Mouse (Mus musculus) kidney, postnatal 4 days (tissue): ENCODE measurements at regions not wholly inside any gene's neighbourhood (a gene's known extent, or its start where the extent isn't known, plus 50 kb on each side); places are given as distances from the start of the nearest gene placed in this dataset.

Experiments
- DNase-seq, 2 experiments: peaks; one replicate each; pipeline ENCODE4 v3.0.0; 2021; ENCODE audit warnings: mixed read lengths in 2 of 2

GRCm38 (mm10) chr11:114257061-114257460, 190.2 kb upstream of the Sdk2 start:
- no peak for DNase-seq

DNA sequence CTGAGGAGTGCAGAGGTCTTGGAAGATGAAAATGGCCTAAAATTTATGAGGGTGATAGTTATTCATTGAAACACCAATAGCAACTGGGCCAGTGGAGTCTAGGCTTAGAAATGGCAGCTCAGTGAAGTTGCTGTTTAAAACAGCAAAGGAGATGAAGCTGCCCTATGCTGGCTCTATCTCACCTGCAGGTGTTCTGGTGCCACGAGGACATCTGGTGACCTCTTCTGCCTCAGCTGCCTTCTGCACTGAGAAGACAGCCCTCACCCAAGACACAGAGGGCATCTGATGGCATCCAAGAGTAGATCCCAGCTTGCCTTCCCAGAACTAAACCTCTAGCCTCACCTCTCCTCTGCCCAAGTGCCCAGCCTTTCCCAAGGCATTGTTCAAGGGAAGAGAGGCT, 187.5 kb upstream of the Sdk2 start:
- no peak for DNase-seq

GRCm38 (mm10) chr11:114251614-114252013, 184.8 kb upstream of the Sdk2 start:
- DNase-seq: peak; percentile 31 to 41

- no peak for DNase-seq
Observed at GRCm38 (mm10) chr11:114249215-114249614, 182.4 kb upstream of the Sdk2 start.

DNA sequence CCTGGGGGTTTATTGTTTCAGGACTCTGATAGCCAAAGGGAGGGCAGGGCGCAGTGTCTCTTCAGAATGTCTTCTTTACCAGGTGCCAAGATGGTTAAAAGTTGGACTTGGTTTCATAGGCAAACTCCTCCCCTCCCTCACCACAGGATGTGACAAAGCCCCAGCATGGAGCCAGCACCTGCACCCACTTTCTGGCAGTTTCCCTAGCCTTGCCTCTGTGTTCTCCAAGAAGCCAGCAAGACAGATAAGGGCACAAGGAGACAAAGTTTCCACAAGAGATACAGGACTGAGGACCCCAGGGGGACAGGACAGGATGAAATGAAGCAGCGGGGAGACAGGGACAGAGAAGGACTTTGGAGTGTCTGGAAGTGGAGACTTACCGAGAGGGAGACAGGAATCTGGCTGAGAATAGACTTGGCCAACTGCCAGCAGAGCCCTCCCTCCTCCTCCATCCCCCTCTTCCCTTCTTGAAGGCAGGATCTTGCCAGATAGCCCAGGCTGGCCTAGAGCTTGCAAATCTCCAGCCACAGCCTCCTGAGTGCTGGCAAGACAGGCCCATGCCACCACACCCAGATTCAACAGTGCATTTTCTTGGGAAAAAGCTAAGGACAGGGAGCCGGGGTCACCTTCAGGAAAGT, 181.5 kb upstream of the Sdk2 start:
- peak; percentile 11 to 17 for DNase-seq

DNA sequence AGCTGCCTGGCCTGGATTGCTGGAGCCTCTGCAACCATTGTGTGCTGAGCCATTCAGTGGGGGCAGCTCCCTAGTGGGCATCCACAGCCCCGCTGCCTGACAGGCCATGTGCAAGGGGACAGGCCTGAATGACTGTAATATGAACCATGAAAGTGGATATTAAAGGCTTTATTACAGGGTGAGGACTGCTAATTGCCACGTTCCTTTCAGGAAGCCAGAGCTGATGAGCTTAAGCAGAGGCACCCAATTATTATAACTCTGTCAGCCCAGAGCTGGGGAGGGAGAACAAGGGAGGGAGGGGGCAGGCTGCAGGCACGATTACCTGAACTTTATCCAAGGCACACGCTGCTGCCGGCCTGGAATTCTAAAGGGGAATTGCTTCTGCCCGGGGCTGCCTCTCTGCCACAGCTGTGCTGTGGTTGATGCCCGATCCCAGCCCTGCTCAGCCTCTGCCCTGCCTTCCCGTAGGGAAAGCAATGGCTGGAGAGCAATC, 172.5 kb upstream of the Sdk2 start:
- no peak for DNase-seq

- no peak for DNase-seq
Observed at GRCm38 (mm10) chr11:114238801-114239200, 172.0 kb upstream of the Sdk2 start.

- no peak for DNase-seq
Observed at GRCm38 (mm10) chr11:114238316-114238715, 171.5 kb upstream of the Sdk2 start.

DNA sequence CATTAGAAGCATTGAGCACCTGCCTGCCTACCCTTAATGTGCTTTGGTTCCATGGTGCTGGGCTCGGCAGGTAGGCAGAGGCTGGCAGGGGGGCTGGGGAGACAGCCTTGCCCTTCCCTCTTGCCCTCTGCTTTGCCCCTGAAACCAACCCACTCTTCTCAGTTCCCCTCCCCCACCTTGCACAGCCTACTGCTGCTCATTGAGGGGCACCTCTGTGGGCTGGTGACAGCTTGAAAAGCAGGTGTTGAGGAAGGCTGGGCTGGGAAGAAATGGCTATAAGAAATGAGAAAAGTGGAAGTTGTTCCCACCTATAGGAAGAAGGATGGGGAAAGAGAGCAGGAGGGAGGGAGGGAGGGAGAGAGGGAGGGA, 167.7 kb upstream of the Sdk2 start:
- DNase-seq: no peak

GRCm38 (mm10) chr11:114233636-114234541, 167.0 kb upstream of the Sdk2 start:
- no peak for DNase-seq

DNA sequence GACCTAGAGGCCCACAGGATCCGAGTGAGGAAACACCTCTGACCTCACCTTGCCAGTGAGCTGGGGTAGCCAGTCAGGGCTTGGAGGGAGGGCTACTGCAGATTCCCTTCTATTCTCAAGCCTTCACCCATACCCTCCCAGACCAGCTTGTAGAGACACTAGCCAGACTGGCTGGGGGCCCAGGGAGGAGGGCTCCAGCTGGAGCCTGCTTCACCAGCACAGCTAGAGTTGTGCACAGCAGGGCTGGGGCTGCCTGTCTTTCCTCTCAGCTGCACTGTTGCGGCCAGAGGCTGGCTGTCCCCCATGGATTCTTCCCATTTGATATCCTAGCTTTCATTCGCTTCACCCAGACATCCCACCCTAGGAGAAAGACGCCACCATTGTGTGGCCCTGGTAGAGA, 165.0 kb upstream of the Sdk2 start:
- DNase-seq: peak; percentile 22 to 37

DNA sequence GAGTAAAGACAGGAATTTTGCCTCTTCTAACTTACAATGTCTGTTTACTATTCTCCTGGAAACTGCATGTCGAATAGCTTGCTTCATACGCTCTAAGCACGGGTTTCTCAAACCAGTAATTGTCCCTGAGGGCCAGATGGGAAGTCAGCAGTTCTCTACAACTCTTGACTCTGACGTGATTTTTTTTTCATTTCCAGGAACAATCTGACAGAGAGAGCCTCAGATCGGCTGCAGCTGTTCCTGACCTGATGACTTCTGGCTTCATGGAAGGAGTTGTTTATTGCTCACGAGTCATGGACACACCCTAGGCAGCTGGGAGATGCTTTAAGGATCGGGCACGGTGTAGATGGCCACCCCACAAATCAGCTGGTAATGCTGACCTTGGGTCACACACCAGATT, 162.9 kb upstream of the Sdk2 start:
- DNase-seq: peak; percentile 59 to 69

GRCm38 (mm10) chr11:114229196-114229595, 162.3 kb upstream of the Sdk2 start:
- DNase-seq: no peak

- no peak for DNase-seq
Observed at GRCm38 (mm10) chr11:114226553-114226952, 159.7 kb upstream of the Sdk2 start.

DNA sequence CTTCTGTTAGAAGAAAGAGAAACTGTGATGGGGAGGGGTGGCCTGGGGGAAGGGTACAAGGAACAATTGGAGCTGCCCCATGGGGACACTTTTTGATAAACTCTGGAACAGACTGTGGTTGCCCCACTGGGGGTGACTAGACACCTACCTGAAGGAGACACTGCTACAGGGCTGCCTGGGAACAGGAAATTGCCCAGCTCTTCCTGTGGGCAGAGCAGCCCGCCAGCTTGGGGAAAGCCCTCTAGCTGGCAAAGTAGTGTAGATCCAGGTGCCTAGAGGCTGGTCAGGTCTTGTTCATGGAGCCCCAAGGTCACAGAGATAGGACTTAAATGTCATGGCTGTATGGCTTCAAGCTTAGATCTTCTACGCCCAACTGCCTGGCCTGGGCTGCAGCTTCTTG, 157.9 kb upstream of the Sdk2 start:
- DNase-seq: no peak

DNA sequence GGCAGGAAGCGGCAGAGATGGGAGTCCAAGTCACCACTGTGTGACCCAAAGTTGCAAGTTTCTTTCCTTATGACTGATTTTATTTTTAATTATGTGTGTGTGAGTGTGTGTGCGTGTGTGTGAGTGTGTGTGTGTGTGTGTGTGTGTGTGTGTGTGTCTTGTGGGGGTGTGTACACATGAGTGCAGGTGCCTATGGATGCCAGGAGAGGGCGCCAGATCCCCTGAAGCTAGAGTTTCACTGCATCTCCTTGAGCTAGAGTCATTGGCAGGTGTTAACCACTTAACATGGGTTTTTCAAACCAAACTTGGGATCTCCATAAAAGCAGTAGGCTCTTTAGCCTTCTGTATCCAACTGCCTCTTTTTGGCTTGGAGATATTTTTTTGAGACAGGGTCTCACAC, 156.2 kb upstream of the Sdk2 start:
- no peak for DNase-seq

DNA sequence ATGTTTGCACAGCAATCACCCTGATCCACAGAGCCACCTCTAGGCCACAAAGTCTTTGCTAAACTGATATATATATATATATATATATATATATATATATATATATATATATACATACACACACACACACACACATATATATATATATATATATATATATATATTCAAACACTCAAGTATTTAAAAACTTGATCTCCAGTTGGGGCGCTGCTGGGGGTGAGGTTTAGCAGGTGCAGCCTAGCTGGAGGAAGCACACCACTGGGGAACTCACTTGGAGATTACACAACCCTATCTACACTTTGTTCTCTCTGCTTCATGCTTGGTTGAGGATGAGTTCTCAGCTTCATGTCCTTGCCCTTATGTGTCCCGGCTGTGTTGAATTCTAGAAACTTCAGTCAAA, 153.6 kb upstream of the Sdk2 start:
- no peak for DNase-seq

DNA sequence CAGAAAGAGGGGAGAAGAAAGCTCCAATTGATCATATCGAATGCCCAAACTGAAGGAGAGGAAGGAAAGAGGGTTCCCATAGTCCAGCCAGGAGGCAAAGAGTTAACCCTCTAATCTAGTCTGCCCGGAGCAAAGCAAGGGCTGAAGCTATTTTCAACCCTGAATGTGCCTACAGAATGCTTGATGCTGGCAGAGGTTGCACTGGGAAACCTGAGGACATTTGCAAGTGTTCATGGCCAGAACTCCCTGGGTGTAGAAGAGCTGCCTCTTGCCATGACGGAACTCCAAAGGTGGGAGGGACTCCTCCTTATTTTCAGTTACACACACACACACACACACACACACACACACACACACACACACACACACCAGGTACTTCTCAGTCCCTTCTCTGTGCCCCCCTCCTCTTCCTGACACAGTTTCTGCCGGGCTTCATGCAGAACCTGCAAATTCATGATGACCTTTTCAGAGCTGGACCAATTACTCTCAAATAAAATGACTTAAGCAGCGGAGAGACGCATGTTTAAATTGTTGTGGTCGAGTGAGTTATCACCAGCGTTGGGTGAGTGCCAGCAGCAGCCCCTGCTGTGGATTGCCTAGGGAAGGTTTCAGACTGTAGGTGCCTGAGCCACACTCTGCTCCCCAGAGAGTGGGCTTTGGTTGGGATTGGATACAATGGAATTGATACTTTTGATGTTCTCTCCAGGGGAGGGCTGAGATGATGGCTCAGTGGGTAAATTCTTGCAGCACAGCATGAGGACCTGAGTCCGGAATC, 152.1 kb upstream of the Sdk2 start:
- DNase-seq: peak; percentile 48 to 59

DNA sequence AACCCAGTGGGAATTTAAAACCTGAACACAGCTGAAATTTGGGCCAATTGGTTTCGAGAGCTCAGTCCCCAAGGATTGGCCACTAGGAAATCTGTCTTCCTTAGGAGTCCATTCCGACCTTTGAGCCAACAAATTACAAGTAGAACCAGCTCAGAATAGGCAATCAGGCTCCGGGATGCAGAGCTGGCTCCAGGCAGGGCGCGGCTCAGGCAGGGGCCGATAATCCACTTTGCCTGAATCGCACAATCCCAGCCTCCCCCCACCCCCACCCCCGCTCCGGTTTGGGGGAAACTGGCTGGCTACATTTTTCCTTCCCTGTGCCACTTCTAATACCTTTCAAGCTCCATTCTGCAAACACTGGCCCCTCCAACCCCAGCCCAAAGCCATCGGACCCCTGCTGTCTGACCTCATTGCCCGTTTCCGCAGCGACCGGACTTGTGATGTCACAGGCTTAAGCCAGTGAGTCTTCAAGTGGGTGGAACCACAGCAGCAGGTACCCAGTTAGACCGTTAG, 150.5 kb upstream of the Sdk2 start:
- DNase-seq: peak; percentile 11 to 17

GRCm38 (mm10) chr11:114216493-114216892, 149.6 kb upstream of the Sdk2 start:
- DNase-seq: peak in 1 of 2 experiments; percentile 9

GRCm38 (mm10) chr11:114215256-114215655, 148.4 kb upstream of the Sdk2 start:
- no peak for DNase-seq

GRCm38 (mm10) chr11:114212136-114212535, 145.3 kb upstream of the Sdk2 start:
- no peak for DNase-seq

GRCm38 (mm10) chr11:114205192-114205591, 138.3 kb upstream of the Sdk2 start:
- peak; percentile 70 to 78 for DNase-seq
